Mouse (Mus musculus): Measurements from ENCODE around the gene Ifnar1.
A peak's percentile ranks its signal among the peaks of the same experiment; 100 is the strongest.

The Ifnar1 gene

GRCm38 (mm10) chr16:91541573-91542081, 56.6 kb downstream of the Ifnar1 start:
- no peak for DNase-seq (ENCODE audit: low read depth, low spot score)

GRCm38 (mm10) chr16:91543619-91544018, 58.6 kb downstream of the Ifnar1 start:
- DNase-seq (ENCODE audit: low read depth, low spot score), result no peak

GRCm38 (mm10) chr16:91545597-91546281, 60.7 kb downstream of the Ifnar1 start:
- no peak for DNase-seq (ENCODE audit: low read depth, low spot score)

- peak; percentile 51 for DNase-seq (ENCODE audit: low read depth, low spot score)
Observed at GRCm38 (mm10) chr16:91546391-91546835, 61.4 kb downstream of the Ifnar1 start.

GRCm38 (mm10) chr16:91546836-91547741, 62.1 kb downstream of the Ifnar1 start, which contains the start of gene Ifngr2:
Gene Ifngr2, plus strand, starts transcription at chr16:91547072.
- DNase-seq (ENCODE audit: low read depth, low spot score), result peak; percentile 44

- no peak for DNase-seq (ENCODE audit: low read depth, low spot score)
Observed at GRCm38 (mm10) chr16:91547974-91548373, 62.9 kb downstream of the Ifnar1 start.

- DNase-seq (ENCODE audit: low read depth, low spot score), result no peak
Observed at GRCm38 (mm10) chr16:91548586-91548985, 63.5 kb downstream of the Ifnar1 start.

- DNase-seq (ENCODE audit: low read depth, low spot score), result no peak
Observed at GRCm38 (mm10) chr16:91548996-91549395, 64.0 kb downstream of the Ifnar1 start.

- DNase-seq (ENCODE audit: low read depth, low spot score), result no peak
Observed at GRCm38 (mm10) chr16:91549616-91550015, 64.6 kb downstream of the Ifnar1 start.

GRCm38 (mm10) chr16:91551081-91551524, 66.1 kb downstream of the Ifnar1 start:
- DNase-seq (ENCODE audit: low read depth, low spot score), result peak; percentile 71

- no peak for DNase-seq (ENCODE audit: low read depth, low spot score)
Observed at GRCm38 (mm10) chr16:91552072-91552471, 67.0 kb downstream of the Ifnar1 start.

GRCm38 (mm10) chr16:91553625-91554024, 68.6 kb downstream of the Ifnar1 start:
- DNase-seq (ENCODE audit: low read depth, low spot score), result no peak

GRCm38 (mm10) chr16:91555017-91555605, 70.1 kb downstream of the Ifnar1 start:
- no peak for DNase-seq (ENCODE audit: low read depth, low spot score)

GRCm38 (mm10) chr16:91556659-91557058, 71.6 kb downstream of the Ifnar1 start:
- DNase-seq (ENCODE audit: low read depth, low spot score), result no peak

All from skeletal muscle tissue, adult 2 months (tissue).